Mouse (Mus musculus) neural tube, embryonic 15.5 days (tissue): ENCODE measurements around the gene Gpx4. TPM values are rescaled to one million over a fixed set of nuclear protein-coding genes. Genes with fewer than 3 reads are reported as not detected.

Experiments
- ATAC-seq: fragments of 200-750 bp; cut with Nextera tagmentation; 2 replicates; pipeline ENCODE4 v1.8.0; 2017; ENCODE audit warnings: mild to moderate bottlenecking, moderate TSS enrichment, moderate library complexity; ENCODE audit not compliant: low FRiP score
- H3K27ac ChIP-seq: fragments of 300-500 bp; sonication (generic); replicated peaks from 2 replicates; pipeline ENCODE4 v1.5.1; 2015; ENCODE audit warnings: mild to moderate bottlenecking, inconsistent platforms
- H3K27me3 ChIP-seq: fragments of 300-500 bp; sonication (generic); replicated peaks from 2 replicates; pipeline ENCODE4 v1.6.1; 2015; ENCODE audit warnings: inconsistent platforms
- H3K36me3 ChIP-seq: fragments of 300-500 bp; sonication (generic); 2 replicates; pipeline ENCODE4 v1.6.1; 2015; ENCODE audit warnings: inconsistent platforms
- H3K4me1 ChIP-seq: fragments of 300-500 bp; sonication (generic); 2 replicates; pipeline ENCODE4 v1.6.1; 2015; ENCODE audit warnings: inconsistent platforms
- H3K4me2 ChIP-seq: fragments of 300-500 bp; sonication (generic); 2 replicates; pipeline ENCODE4 v1.6.1; 2015; ENCODE audit warnings: inconsistent platforms, mild to moderate bottlenecking, moderate library complexity
- H3K4me3 ChIP-seq: fragments of 300-500 bp; sonication (generic); replicated peaks from 2 replicates; pipeline ENCODE4 v1.5.1; 2015; ENCODE audit warnings: mild to moderate bottlenecking, inconsistent platforms
- H3K9ac ChIP-seq: fragments of 300-500 bp; sonication (generic); replicated peaks from 2 replicates; pipeline ENCODE4 v1.6.1; 2015; ENCODE audit warnings: mild to moderate bottlenecking, inconsistent platforms
- H3K9me3 ChIP-seq: fragments of 300-500 bp; sonication (generic); replicated peaks from 2 replicates; pipeline ENCODE4 v1.6.1; 2016; ENCODE audit warnings: inconsistent platforms
- WGBS: fragments of 180-500 bp; shearing (Covaris S2); methylation state at CpG from one replicate; pipeline ENCODE4 v1.1.7; 2015; ENCODE audit warnings: mixed read lengths; 5-methylcytosine and 5-hydroxymethylcytosine counted together
- polyA plus RNA-seq: library from polyadenylated mRNA; unstranded; fragments of >200 nt; fragmentation: Nextera tagmentation; extraction: Ambion mirVana; gene quantifications from 2 replicates; pipeline ENCODE4 v1.2.1, GENCODE M21; 2015

Gpx4 gene
- polyA plus RNA-seq, 1 experiment from 2014 or later: 600 TPM

DNA sequence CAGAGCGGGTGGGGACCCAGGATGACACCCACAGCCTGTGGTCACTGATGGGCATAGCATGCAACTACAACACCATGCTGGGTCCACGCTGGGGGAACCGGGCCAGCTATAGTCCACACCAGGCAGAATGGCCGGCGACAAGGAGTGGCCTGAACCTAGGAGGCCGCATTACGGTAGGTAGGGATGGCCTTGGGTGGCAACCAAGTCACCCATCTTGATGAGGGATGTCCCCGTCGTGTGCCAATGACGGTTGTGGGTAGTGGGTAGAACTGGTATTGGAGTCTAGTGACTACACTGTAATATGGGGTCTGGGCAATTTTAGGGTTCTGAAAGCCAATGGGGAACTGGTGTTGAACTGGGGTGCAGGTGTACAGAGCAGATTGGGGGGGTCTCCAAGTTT, 30.0 kb upstream of the Gpx4 start:
- WGBS: 85% methylated on average over 10 of the region's 10 CpGs
- Histone ChIP-seq H3K36me3 (peaks cover 6% of the 10 kb centered on the region), H3K4me1 (no peaks in the 10 kb centered on the region), H3K27me3 (peaks cover 77% of the 10 kb centered on the region), H3K4me2 (no peak overlapping the region), H3K9ac (no peak overlapping the region), H3K9me3 (no peaks in the 10 kb centered on the region), H3K27ac (no peak overlapping the region), H3K4me3 (no peak overlapping the region)
- no peak for ATAC-seq

DNA sequence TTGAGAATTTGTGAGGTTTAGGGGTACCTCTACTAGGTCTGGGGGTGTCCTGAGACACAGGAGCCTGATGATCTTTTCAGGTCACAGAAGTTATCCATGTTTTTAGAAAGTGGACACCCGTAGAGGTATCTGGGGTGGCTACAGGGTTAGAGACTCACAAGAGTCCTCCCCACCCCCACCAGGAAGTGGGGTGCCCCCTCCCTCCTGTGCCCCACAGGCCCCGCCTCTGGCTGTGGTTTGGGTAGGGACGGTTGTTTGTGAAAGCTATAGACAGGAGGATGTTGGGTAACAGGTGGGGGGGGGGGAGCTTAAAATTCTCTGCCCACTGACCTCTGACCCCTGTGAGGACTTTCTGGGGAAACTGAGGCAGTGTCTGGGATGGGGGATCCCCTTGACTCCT, 29.6 kb upstream of the Gpx4 start:
- 87% methylated on average over 3 of the region's 3 CpGs for WGBS
- H3K9ac ChIP-seq: no peak overlapping the region
- no peak for ATAC-seq
- no peak overlapping the region for H3K27ac ChIP-seq
- no peaks in the 10 kb centered on the region for H3K4me1 ChIP-seq
- peaks cover 73% of the 10 kb centered on the region for H3K27me3 ChIP-seq
- no peak overlapping the region for H3K4me2 ChIP-seq
- no peak overlapping the region for H3K4me3 ChIP-seq
- no peaks in the 10 kb centered on the region for H3K9me3 ChIP-seq
- H3K36me3 ChIP-seq: peaks cover 2% of the 10 kb centered on the region; the same call in 1 of the 2 replicates

DNA sequence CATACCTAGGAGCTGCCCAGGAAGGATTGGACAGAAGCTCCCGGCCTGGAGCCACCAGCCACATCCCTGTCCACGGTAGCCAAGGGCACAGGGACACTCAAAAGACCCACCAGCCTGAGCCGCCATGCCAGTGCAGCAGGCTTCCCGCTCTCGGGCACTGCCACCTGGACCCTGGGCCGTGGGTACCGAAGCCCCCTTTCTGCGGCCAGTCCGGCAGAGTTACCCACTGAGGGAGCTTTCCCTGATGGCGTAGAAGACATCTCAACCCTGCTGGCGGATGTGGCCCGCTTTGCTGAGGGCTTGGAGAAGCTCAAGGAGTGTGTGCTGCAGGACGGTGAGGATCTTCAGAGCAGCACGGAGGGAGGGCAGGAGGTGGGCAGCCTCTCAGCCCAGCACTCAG, 29.2 kb upstream of the Gpx4 start:
- WGBS: 84% methylated on average over 14 of the region's 14 CpGs
- ATAC-seq: no peak
- Histone ChIP-seq H3K4me1 (no peaks in the 10 kb centered on the region), H3K36me3 (no peaks in the 10 kb centered on the region), H3K4me2 (no peak overlapping the region), H3K9ac (no peak overlapping the region), H3K9me3 (no peaks in the 10 kb centered on the region), H3K27me3 (peaks cover 69% of the 10 kb centered on the region), H3K27ac (no peak overlapping the region), H3K4me3 (no peak overlapping the region)

DNA sequence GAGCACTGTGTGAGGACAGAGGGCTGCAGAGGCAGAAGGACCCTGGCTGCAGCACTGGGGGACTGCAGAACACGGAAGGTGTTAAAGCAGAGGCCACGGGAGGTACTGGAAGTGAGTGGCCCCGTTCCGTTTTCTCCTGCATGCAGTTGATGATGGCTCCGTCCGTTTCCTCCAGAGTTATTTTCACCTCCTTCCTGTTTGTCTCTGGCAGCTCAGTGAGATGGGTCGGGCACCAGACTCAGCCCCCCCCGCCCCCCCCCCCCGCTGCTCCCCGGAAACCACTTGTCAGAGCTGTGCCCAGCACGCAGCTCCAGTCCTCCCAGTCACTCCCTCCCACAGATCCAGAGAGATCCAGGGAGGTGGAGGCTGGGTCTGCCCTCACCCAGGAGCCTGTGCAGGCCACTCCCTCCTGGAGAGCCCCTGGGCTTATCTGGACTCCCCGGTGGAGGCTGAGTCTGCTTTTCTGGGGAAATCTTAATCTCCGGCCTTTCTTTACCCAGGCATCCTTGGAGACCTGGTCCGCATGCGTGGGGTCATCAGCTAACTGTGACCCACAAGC, 28.1 kb upstream of the Gpx4 start:
- H3K9me3 ChIP-seq: no peaks in the 10 kb centered on the region
- H3K4me3 ChIP-seq: no peak overlapping the region
- no peak for ATAC-seq
- no peak overlapping the region for H3K27ac ChIP-seq
- WGBS: 9% methylated on average over 13 of the region's 15 CpGs
- H3K36me3 ChIP-seq: no peaks in the 10 kb centered on the region
- no peaks in the 10 kb centered on the region for H3K4me1 ChIP-seq
- peaks cover 58% of the 10 kb centered on the region for H3K27me3 ChIP-seq
- 0 out of 2 replicates have a peak overlapping the region, but pooled peaks have one; percentile 13 for H3K4me2 ChIP-seq
- no peak overlapping the region for H3K9ac ChIP-seq

DNA sequence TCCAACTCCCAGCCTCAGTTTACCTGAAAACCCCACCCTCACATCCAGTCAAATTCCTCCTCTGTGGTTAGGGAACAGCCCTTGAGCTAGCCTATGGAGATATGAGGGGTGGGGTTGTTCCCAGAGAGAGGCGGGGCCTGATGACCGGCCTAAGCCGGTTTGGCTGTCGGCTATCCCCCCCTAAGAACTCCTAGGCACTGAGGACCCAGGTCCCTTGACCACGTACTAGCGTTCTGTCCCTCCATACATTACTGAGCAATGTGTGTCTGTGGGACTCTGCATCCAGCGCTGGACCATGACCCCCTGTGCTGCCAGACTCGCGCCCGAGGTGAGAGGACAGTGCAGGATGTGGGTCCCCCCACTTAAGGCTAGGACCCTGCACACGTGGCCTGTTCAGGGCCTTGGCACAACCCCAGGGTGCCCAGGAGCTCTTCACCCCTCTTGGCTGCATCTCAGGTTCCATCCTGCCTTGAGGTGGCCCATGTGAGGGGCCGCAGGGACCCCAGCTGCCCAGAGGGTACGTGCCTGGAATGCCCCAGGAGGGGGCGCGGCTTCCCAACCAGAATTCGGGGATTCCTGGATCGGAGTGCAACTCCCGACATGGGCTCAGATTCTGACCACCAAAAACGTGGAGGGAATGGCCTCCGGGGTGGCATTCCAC, 27.4 kb upstream of the Gpx4 start:
- no peak overlapping the region for H3K4me3 ChIP-seq
- no peaks in the 10 kb centered on the region for H3K4me1 ChIP-seq
- H3K27ac ChIP-seq: no peak overlapping the region
- no peaks in the 10 kb centered on the region for H3K9me3 ChIP-seq
- H3K27me3 ChIP-seq: peaks cover 51% of the 10 kb centered on the region
- H3K36me3 ChIP-seq: no peaks in the 10 kb centered on the region
- H3K9ac ChIP-seq: no peak overlapping the region
- peak overlapping the region; percentile 16 for H3K4me2 ChIP-seq
- no peak for ATAC-seq
- WGBS: 10% methylated on average over 20 of the region's 20 CpGs

DNA sequence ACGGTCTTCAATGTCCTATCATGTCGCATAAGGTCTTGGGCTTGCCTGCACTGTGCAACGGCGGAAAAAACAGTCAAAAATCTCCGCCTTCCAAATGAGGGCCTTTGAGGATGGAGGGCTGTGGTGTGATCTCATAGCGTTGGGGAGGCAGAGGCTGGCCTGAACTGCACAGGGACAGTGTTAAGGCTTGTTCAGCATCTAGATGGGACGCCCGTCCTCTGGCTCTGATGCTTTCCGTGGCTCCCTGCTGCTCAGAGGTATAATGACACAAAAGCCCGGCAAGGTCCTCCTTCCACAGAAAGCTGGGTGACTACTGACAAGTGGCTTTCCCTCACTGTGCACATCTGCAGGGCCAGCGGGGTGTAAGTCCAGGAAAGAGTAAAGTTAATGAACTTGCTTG, 26.8 kb upstream of the Gpx4 start:
- H3K4me2 ChIP-seq: no peak overlapping the region; the same call in 1 of the 2 replicates
- peaks cover 45% of the 10 kb centered on the region for H3K27me3 ChIP-seq
- ATAC-seq: no peak
- no peaks in the 10 kb centered on the region for H3K36me3 ChIP-seq
- H3K4me1 ChIP-seq: no peaks in the 10 kb centered on the region
- no peak overlapping the region for H3K4me3 ChIP-seq
- 32% methylated on average over 11 of the region's 11 CpGs for WGBS
- H3K27ac ChIP-seq: no peak overlapping the region
- H3K9ac ChIP-seq: no peak overlapping the region
- H3K9me3 ChIP-seq: no peaks in the 10 kb centered on the region

DNA sequence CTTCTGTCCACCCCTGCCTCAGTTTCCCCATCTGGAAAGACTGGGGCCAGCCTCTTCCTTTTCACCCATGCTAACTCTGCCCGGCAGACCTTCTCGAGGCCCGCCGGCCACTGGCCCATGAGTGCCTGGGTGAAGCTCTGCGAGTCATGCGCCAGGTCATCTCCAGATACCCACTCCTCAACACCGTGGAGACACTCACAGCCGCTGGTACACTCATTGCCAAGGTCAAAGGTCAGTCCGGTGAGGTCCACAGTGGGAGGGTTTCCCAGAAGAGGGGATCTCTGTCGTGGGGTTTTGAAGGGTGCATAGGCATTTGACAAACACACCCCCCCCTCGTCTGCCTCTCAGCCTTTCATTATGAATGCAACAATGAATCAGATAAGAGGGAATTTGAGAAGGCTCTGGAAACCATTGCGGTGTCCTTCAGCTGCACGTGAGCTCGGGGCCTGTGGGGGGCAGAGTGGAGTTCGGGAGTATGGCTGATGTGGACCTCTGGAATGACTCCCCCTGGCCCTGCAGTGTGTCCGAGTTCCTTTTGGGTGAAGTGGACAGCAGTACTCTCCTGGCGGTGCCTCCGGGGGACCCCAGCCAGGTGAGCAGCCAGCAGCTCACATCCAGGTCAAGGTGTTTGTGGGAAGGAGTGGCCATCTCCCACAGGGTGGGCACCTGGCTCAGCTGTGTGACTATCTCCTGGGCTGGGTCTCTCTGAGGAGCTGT, 26.2 kb upstream of the Gpx4 start:
- no peak overlapping the region for H3K4me3 ChIP-seq
- H3K9ac ChIP-seq: no peak overlapping the region
- no peak overlapping the region for H3K27ac ChIP-seq
- WGBS: 84% methylated on average over 18 of the region's 18 CpGs
- peaks cover 40% of the 10 kb centered on the region for H3K27me3 ChIP-seq
- H3K4me2 ChIP-seq: no peak overlapping the region
- no peaks in the 10 kb centered on the region for H3K9me3 ChIP-seq
- no peaks in the 10 kb centered on the region for H3K4me1 ChIP-seq
- no peaks in the 10 kb centered on the region for H3K36me3 ChIP-seq
- no peak for ATAC-seq

DNA sequence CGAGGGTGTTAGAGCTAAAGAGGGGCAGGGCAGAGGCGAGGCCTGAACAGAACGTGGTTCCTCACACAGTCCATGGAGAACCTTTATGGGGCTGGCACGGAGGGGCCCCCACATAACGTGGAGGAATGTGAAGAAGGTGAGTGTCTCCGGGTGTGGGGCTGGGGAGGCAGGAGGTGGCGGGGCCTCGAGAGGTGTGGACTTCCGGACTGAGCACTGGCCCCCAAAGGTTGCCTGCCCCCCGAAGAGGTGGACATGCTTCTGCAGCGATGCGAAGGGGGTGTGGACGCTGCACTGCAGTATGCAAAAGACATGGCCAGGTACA, 25.7 kb upstream of the Gpx4 start:
- H3K27me3 ChIP-seq: peaks cover 36% of the 10 kb centered on the region
- H3K9ac ChIP-seq: no peak overlapping the region
- H3K4me1 ChIP-seq: no peaks in the 10 kb centered on the region
- H3K4me3 ChIP-seq: no peak overlapping the region
- no peaks in the 10 kb centered on the region for H3K36me3 ChIP-seq
- H3K4me2 ChIP-seq: no peak overlapping the region
- WGBS: 89% methylated on average over 13 of the region's 13 CpGs
- H3K9me3 ChIP-seq: no peaks in the 10 kb centered on the region
- no peak for ATAC-seq
- no peak overlapping the region for H3K27ac ChIP-seq

DNA sequence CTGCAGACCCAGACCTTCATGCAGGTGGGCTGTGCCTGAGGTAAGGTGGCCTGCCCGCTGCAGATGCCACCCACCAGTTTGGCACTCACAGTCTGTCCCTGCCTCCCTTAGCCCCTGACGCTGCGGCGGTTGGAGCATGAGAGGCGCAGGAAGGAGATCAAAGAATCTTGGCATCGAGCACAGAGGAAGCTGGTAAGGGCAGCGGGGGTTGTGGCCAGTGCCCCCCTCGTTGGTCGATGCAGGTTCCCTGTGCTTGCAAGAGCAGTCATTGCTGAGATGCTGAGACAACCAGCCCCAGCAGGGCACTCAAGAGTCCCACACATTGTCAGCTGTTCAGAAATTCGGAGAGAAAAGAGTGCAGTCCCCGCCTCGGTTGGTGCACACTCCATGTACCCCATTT, 24.8 kb upstream of the Gpx4 start:
- Histone ChIP-seq H3K4me1 (no peaks in the 10 kb centered on the region), H3K4me2 (no peak overlapping the region), H3K36me3 (no peaks in the 10 kb centered on the region), H3K27me3 (peaks cover 29% of the 10 kb centered on the region), H3K27ac (no peak overlapping the region), H3K9me3 (no peaks in the 10 kb centered on the region), H3K4me3 (no peak overlapping the region), H3K9ac (no peak overlapping the region)
- ATAC-seq: no peak
- WGBS: 95% methylated on average over 12 of the region's 12 CpGs

DNA sequence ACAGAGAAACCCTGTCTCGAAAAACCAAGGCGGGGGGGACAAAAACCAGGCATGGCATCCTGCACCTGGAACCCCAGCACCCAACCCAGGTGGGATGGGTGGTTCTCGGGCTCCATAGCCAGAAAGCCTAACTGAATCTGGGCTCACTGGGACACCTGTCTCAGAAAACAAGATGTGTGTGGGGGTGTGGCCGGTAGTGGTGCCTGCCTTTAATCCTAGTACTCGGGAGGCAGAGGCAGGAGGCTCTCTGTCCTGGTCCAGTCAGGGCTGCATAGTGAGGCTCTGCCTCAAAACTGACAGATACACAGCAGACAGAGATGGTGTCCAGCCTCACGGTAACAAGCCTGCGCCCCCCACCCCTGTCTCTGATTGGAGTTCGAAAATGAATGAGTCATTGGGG, 24.2 kb upstream of the Gpx4 start:
- Histone ChIP-seq H3K27ac (no peak overlapping the region), H3K27me3 (peaks cover 27% of the 10 kb centered on the region), H3K9me3 (no peaks in the 10 kb centered on the region), H3K4me1 (no peaks in the 10 kb centered on the region), H3K9ac (no peak overlapping the region), H3K4me3 (no peak overlapping the region), H3K4me2 (no peak overlapping the region), H3K36me3 (no peaks in the 10 kb centered on the region)
- WGBS: 93% methylated on average over 8 of the region's 8 CpGs
- no peak for ATAC-seq

DNA sequence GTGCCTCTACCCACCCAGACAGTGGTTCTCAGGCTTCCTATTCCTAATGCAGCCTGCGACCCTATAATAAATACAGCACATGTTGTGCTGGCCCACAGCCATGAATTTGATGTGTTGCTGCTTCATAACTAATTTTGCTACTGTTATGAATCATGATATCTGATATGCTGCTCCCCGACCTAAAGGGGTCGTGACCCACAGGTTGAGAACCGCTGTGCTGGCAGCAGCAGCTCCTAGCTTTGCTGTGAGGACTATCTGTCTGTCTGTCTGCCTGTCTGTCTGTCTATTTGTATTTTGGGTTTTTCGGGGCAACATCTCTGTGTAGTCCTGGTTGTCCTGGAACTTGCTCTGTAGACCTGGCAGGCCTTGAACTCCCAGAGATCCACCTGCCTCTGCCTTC, 23.2 kb upstream of the Gpx4 start:
- H3K27ac ChIP-seq: no peak overlapping the region
- no peak overlapping the region for H3K4me3 ChIP-seq
- no peak for ATAC-seq
- no peaks in the 10 kb centered on the region for H3K36me3 ChIP-seq
- no peaks in the 10 kb centered on the region for H3K4me1 ChIP-seq
- H3K9me3 ChIP-seq: no peaks in the 10 kb centered on the region
- no peak overlapping the region for H3K9ac ChIP-seq
- peaks cover 23% of the 10 kb centered on the region for H3K27me3 ChIP-seq
- H3K4me2 ChIP-seq: no peak overlapping the region
- 88% methylated on average over 5 of the region's 5 CpGs for WGBS
